Mouse (Mus musculus) stomach, embryonic 15.5 days (tissue): ENCODE measurements around the gene Npw. TPM values are rescaled to one million over a fixed set of nuclear protein-coding genes. Genes with fewer than 3 reads are reported as not detected.

Source experiments
- ATAC-seq: fragments of 200-750 bp; cut with Nextera tagmentation; 2 replicates; pipeline ENCODE4 v1.8.0; 2017; ENCODE audit warnings: low read depth, moderate number of reproducible peaks, moderate TSS enrichment; ENCODE audit not compliant: insufficient read depth, low FRiP score
- H3K27ac ChIP-seq: fragments of 300-500 bp; sonication (generic); 2 replicates; pipeline ENCODE4 v1.5.1; 2015; ENCODE audit warnings: mild to moderate bottlenecking, inconsistent platforms
- H3K27me3 ChIP-seq: fragments of 300-500 bp; sonication (generic); replicated peaks from 2 replicates; pipeline ENCODE4 v1.6.1; 2015; ENCODE audit warnings: inconsistent platforms
- H3K36me3 ChIP-seq: fragments of 300-500 bp; sonication (generic); 2 replicates; pipeline ENCODE4 v1.6.1; 2015; ENCODE audit warnings: inconsistent platforms
- H3K4me1 ChIP-seq: fragments of 300-500 bp; sonication (generic); 2 replicates; pipeline ENCODE4 v1.6.1; 2015; ENCODE audit warnings: inconsistent platforms
- H3K4me2 ChIP-seq: fragments of 300-500 bp; sonication (generic); 2 replicates; pipeline ENCODE4 v1.6.1; 2015; ENCODE audit warnings: mild to moderate bottlenecking, inconsistent platforms
- H3K4me3 ChIP-seq: fragments of 300-500 bp; sonication (generic); replicated peaks from 2 replicates; pipeline ENCODE4 v1.5.1; 2015; ENCODE audit warnings: inconsistent platforms
- H3K9ac ChIP-seq: fragments of 300-500 bp; sonication (generic); 2 replicates; pipeline ENCODE4 v1.6.1; 2015; ENCODE audit warnings: inconsistent platforms
- H3K9me3 ChIP-seq: fragments of 300-500 bp; sonication (generic); 2 replicates; pipeline ENCODE4 v1.6.1; 2016; ENCODE audit warnings: inconsistent platforms
- WGBS: fragments of 180-500 bp; shearing (Covaris S2); methylation state at CpG from one replicate; pipeline ENCODE4 v1.1.7; 2015; 5-methylcytosine and 5-hydroxymethylcytosine counted together
- polyA plus RNA-seq: library from polyadenylated mRNA; unstranded; fragments of >200 nt; fragmentation: Nextera tagmentation; extraction: Ambion mirVana; gene quantifications from 2 replicates; pipeline ENCODE4 v1.2.1, GENCODE M21; 2015

Gene Npw
- polyA plus RNA-seq, 1 experiment from 2014 or later, result 0.30 TPM

DNA sequence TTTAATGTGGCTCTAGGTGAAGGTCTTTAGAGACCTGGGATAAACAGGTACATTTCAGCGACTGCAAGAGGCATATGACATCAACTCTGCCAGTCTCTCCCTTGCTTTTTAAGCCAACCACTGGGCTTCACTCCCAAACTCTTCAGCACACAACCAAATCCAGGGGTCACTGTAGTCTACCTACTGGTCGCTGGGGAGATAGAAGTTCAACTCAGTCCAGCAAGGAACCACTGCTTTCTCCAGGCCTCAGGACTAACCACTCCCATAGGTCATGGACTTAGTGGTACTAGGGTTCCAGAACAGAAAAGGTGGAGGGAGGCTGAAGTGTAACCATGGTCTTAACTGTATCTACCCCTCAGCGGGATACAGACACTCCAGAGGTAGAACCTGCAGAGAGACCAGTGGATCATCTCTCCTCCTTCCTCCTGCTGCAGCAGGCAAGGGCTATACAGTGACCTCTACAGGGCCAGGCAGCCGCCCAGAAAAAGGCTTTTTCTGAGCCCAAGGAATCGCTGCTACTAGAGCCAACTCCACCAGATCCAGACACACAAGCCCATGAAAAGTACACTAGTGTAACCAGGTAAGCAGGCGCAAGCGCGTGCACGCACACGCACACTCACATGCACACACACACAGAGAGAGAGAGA lies 9.4 kb downstream of the Npw start:
- H3K27ac ChIP-seq, result no peak overlapping the region
- H3K9me3 ChIP-seq, result no peaks in the 10 kb centered on the region
- no peaks in the 10 kb centered on the region for H3K36me3 ChIP-seq
- H3K4me1 ChIP-seq, result peaks cover 33% of the 10 kb centered on the region; the same call in 1 of the 2 replicates
- no peak for ATAC-seq
- 71% methylated on average over 10 of the region's 10 CpGs for WGBS
- H3K9ac ChIP-seq, result no peak overlapping the region
- peak overlapping the region; percentile 99 for H3K4me2 ChIP-seq
- no peaks in the 10 kb centered on the region for H3K27me3 ChIP-seq
- peak overlapping the region; percentile 81 for H3K4me3 ChIP-seq

- WGBS, result 83% methylated on average over 11 of the region's 11 CpGs
- 0 out of 2 replicates have a peak overlapping the region, but pooled peaks have one; percentile 4 for H3K4me3 ChIP-seq
- H3K27me3 ChIP-seq, result no peaks in the 10 kb centered on the region
- peaks cover 37% of the 10 kb centered on the region; the same call in 1 of the 2 replicates for H3K4me1 ChIP-seq
- no peaks in the 10 kb centered on the region for H3K36me3 ChIP-seq
- H3K4me2 ChIP-seq, result peak overlapping the region; percentile 30
- no peaks in the 10 kb centered on the region for H3K9me3 ChIP-seq
- H3K9ac ChIP-seq, result no peak overlapping the region
- ATAC-seq, result no peak
- H3K27ac ChIP-seq, result peak overlapping the region; percentile 40; the same call in 1 of the 2 replicates
Observed at GRCm38 (mm10) chr17:24647493-24647892, 10.8 kb downstream of the Npw start.

GRCm38 (mm10) chr17:24646381-24646780 lies 11.9 kb downstream of the Npw start:
- no peak overlapping the region for H3K9ac ChIP-seq
- H3K9me3 ChIP-seq, result no peaks in the 10 kb centered on the region
- H3K36me3 ChIP-seq, result no peaks in the 10 kb centered on the region
- WGBS, result 85% methylated on average over 4 of the region's 4 CpGs
- no peak overlapping the region for H3K27ac ChIP-seq
- ATAC-seq, result no peak
- H3K4me1 ChIP-seq, result peaks cover 37% of the 10 kb centered on the region; the same call in 1 of the 2 replicates
- H3K27me3 ChIP-seq, result no peaks in the 10 kb centered on the region
- no peak overlapping the region for H3K4me2 ChIP-seq
- no peak overlapping the region for H3K4me3 ChIP-seq

- no peak for ATAC-seq
- Histone ChIP-seq H3K27ac (peak overlapping the region; percentile 57), H3K9ac (no peak overlapping the region), H3K27me3 (no peaks in the 10 kb centered on the region), H3K9me3 (no peaks in the 10 kb centered on the region), H3K4me2 (no peak overlapping the region), H3K4me1 (peaks cover 37% of the 10 kb centered on the region; the same call in 1 of the 2 replicates), H3K4me3 (no peak overlapping the region), H3K36me3 (no peaks in the 10 kb centered on the region)
- WGBS, result 82% methylated on average over 3 of the region's 3 CpGs
Observed at GRCm38 (mm10) chr17:24645916-24646315, 12.3 kb downstream of the Npw start.

- H3K4me2 ChIP-seq, result no peak overlapping the region
- H3K9me3 ChIP-seq, result no peaks in the 10 kb centered on the region
- peak overlapping the region; percentile 57 for H3K27ac ChIP-seq
- 72% methylated on average over 9 of the region's 9 CpGs for whole genome bisulfite sequencing
- no peaks in the 10 kb centered on the region for H3K27me3 ChIP-seq
- ATAC-seq, result 0 out of 2 replicates have a peak, but pooled peaks have one; percentile 15
- H3K36me3 ChIP-seq, result no peaks in the 10 kb centered on the region
- H3K9ac ChIP-seq, result no peak overlapping the region
- peaks cover 31% of the 10 kb centered on the region; the same call in 1 of the 2 replicates for H3K4me1 ChIP-seq
- no peak overlapping the region for H3K4me3 ChIP-seq
Observed at GRCm38 (mm10) chr17:24644875-24645721, 13.2 kb downstream of the Npw start.

- Histone ChIP-seq H3K9me3 (no peaks in the 10 kb centered on the region), H3K4me1 (peaks cover 38% of the 10 kb centered on the region), H3K36me3 (no peaks in the 10 kb centered on the region), H3K4me3 (no peak overlapping the region), H3K4me2 (peak overlapping the region; percentile 9; the same call in 1 of the 2 replicates), H3K9ac (no peak overlapping the region), H3K27ac (peak overlapping the region; percentile 57), H3K27me3 (no peaks in the 10 kb centered on the region)
- 31% methylated on average over 7 of the region's 7 CpGs for WGBS
- ATAC-seq, result no peak
Observed at GRCm38 (mm10) chr17:24644030-24644715, 14.1 kb downstream of the Npw start.

DNA sequence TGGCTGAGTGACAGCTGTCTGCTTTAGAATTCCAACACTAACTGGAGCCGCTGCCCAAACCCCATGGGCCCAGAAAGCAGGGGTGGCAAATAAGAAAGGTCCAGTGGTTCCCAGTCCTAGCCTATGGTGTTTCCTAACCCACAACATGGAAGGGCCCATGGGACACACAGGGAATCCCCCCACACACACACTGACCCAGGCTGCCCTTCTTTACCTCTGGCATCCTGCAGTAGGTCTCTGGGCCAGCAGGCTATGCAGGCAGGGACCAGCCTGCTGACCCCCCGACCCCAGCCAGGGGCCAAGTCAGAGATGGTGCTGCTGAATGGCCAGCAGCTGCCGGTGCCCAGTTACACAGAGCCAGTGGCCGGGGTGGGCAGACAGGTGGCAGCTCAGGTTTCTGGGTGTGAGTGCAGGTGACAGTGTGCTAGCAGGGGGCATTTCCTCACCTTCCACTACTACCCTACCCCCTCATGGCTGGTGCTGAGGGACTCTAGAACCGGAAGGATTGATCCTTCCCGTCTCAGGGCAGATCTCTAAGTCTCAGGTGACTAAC lies 15.4 kb downstream of the Npw start:
- no peak for ATAC-seq
- H3K4me2 ChIP-seq, result no peak overlapping the region
- H3K9me3 ChIP-seq, result no peaks in the 10 kb centered on the region
- H3K27me3 ChIP-seq, result no peaks in the 10 kb centered on the region
- no peaks in the 10 kb centered on the region for H3K36me3 ChIP-seq
- H3K27ac ChIP-seq, result no peak overlapping the region
- no peak overlapping the region for H3K4me3 ChIP-seq
- H3K9ac ChIP-seq, result no peak overlapping the region
- peaks cover 33% of the 10 kb centered on the region for H3K4me1 ChIP-seq
- 78% methylated on average over 6 of the region's 6 CpGs for WGBS

DNA sequence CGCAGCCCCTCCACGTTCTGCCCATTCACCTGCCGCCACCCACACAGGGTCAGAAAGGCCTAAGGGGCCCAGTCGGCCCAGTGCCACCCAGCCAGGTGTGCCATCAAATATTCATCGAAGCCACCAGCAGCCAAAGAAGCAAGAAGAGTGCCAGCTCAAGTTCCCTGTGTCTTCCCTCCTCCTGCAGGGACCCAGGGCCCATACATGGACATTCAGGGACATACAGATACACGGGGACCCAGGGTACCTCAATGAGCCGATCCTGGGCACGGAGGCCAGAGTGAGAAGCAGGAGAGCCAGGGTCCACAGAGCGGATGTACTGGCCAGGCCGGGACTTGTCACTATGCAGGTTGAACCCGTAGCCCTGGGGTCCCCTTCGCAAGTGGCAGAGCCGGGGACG lies 16.3 kb downstream of the Npw start:
- H3K9me3 ChIP-seq, result no peaks in the 10 kb centered on the region
- no peak overlapping the region for H3K9ac ChIP-seq
- no peak overlapping the region for H3K4me2 ChIP-seq
- no peaks in the 10 kb centered on the region for H3K36me3 ChIP-seq
- no peak overlapping the region for H3K27ac ChIP-seq
- no peaks in the 10 kb centered on the region for H3K27me3 ChIP-seq
- no peak for ATAC-seq
- H3K4me1 ChIP-seq, result peaks cover 33% of the 10 kb centered on the region
- H3K4me3 ChIP-seq, result no peak overlapping the region
- 90% methylated on average over 14 of the region's 14 CpGs for WGBS

DNA sequence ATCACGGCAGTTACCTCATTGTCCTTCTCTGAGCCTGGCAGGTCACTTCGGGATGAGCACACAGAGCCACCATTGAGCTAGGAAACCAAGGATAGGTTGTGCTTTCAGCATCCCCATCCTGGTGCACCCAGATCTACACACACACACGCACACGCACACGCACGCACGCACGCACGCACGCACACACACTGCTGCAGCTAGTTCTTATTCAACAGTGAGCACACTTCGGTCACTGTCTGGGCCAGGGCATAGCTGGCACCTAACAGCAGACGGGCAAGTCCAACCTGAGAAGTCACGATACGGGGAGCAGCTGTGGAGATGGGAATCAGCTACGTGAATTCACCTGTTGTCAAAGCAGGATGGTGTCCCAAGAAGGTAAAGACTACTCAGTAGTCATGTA lies 17.7 kb downstream of the Npw start:
- Histone ChIP-seq H3K9ac (no peak overlapping the region), H3K4me1 (peaks cover 30% of the 10 kb centered on the region), H3K4me3 (no peak overlapping the region), H3K9me3 (no peaks in the 10 kb centered on the region), H3K27me3 (no peaks in the 10 kb centered on the region), H3K27ac (peak overlapping the region; percentile 91), H3K36me3 (no peaks in the 10 kb centered on the region), H3K4me2 (no peak overlapping the region)
- WGBS, result 93% methylated on average over 15 of the region's 15 CpGs
- no peak for ATAC-seq

GRCm38 (mm10) chr17:24640119-24640518 lies 18.1 kb downstream of the Npw start:
- ATAC-seq, result no peak
- Histone ChIP-seq H3K9me3 (no peaks in the 10 kb centered on the region), H3K36me3 (no peaks in the 10 kb centered on the region), H3K27me3 (no peaks in the 10 kb centered on the region), H3K4me1 (peaks cover 25% of the 10 kb centered on the region), H3K4me3 (no peak overlapping the region), H3K4me2 (no peak overlapping the region), H3K27ac (peak overlapping the region; percentile 91), H3K9ac (no peak overlapping the region)
- WGBS, result 91% methylated on average over 7 of the region's 7 CpGs

DNA sequence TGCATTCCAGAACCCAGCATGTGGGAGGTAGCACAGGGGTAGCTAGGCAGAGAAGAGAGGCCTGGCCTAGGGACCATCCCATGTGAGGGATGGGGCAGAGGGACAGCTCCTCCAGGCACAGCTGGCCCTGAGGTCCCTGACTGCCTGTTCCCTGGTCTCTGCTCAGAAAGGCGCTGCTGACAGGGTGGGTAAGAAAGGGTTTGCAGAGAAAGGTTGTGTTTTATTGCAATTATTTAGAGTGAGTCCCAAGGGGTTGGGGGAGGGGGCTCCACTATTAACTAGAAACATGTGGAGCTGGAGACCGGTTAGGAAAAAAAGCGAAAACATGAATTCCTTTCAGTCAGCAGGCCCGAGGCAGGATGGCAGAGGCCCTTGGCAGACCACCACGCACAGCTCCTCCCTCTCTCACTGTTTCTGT lies 18.7 kb downstream of the Npw start:
- peaks cover 20% of the 10 kb centered on the region for H3K4me1 ChIP-seq
- no peak overlapping the region for H3K4me2 ChIP-seq
- no peak overlapping the region for H3K4me3 ChIP-seq
- H3K27ac ChIP-seq, result peak overlapping the region; percentile 91
- no peaks in the 10 kb centered on the region for H3K9me3 ChIP-seq
- no peak overlapping the region for H3K9ac ChIP-seq
- H3K36me3 ChIP-seq, result no peaks in the 10 kb centered on the region
- no peak for ATAC-seq
- no peaks in the 10 kb centered on the region for H3K27me3 ChIP-seq
- 50% methylated on average over 5 of the region's 5 CpGs for WGBS
